Mouse (Mus musculus): ENCODE results near the gene Vax2. TPM values are rescaled to one million over a fixed set of nuclear protein-coding genes. Genes with fewer than 3 reads are reported as not detected.

Gene Vax2
- total RNA-seq, 2 experiments from 2014 or later = not detected

DNA sequence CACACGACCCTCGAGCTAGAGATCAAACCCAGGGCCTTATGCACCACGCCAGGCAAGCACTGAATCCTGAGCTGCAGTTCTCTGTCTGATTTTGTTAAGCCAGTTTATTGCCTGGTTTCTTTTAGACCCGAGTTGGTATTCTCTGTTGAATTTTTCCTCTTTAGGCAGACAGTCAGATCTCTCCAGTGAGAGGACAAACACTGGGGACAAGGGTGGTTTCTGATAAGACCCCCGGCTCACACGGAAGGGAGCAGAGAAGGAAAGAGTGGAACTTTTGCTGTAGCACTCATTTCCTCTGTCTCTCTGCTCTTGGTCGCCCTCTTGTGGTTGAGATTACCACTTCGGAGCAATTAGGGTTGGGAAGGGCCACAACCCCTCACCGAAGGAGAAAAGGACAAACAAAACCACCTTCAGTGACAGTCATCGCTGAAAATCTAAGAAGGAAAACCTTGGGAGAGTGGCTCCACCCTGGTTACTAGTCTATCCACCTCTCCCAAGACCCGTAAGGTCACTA lies 39.2 kb downstream of the Vax2 start:
- intact Hi-C loops (cut with DNase I) = no loop called here
- peak; percentile 62 to 84 for DNase-seq

DNA sequence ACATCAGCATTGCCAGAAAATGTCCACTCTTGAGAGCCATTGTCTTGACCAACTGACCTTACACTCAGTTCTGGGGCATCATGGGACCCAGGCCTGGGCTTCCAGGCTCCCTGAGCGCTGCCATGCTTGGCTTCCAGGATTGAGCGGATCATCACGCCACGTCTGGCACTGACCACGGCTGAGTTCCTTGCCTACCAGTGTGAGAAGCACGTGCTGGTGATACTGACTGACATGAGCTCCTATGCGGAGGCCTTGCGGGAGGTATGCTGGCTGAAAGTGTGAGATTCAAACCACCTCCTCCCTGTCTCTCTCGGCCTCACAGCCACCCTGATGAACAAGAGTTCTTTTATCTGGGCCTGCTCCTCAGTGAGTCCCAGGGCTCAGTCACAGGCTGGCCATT lies 45.0 kb downstream of the Vax2 start:
- no peak for DNase-seq
- intact Hi-C loops (cut with DNase I) = no loop called here

DNA sequence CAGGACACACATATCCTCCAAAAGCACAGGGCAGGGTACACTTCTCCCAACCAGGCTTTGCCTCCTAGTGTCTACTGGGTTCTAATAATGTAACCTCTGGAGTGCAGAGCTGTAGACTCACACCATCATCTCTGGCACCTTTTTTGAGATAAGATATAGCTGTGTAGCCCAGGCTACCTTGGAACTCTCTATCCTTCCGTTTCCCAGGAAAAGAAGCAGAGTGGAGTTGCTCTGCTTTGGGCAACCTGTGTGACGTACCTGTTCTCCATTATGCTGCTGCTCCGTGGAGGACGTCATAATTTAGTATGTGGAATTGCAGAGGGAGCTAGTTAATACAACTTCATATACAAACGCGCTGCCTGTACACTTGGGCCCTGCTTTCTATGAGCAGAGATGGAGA lies 51.3 kb downstream of the Vax2 start, which contains the start of gene Ankrd53:
Gene Ankrd53, plus strand, starts transcription at position 301 of the 400 bp plus-strand sequence.
- DNase-seq = no peak
- intact Hi-C loops (cut with DNase I) = no loop called here

DNA sequence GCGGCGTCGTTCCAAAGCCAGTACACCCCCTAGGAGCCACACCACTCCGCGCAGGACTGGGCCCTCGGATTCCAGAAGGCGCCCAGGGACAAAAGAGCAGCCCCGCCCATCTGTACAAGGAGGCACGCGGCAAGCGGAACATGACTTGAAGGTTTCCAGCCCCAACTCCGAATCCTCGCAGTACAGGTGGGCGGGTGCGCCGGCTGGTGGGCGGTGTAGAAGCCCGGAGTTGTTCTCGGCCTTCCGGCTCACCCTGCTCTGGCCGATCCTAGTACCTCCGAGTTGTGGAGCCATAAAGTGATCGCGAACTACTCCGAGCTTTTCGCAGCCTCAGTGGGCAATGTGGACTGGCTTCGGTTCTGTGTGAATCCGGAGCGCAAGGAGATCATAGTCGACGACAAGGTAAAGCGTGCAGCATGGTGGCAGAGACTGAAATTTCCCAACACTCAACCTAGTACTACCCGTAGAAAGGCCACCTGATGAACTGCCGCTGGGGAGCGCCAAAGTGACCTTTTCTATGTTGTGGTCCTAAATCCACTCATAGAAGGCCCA lies 51.9 kb downstream of the Vax2 start:
- peak; percentile 20 to 41 for DNase-seq
- intact Hi-C loops (cut with DNase I) = no loop called here

DNA sequence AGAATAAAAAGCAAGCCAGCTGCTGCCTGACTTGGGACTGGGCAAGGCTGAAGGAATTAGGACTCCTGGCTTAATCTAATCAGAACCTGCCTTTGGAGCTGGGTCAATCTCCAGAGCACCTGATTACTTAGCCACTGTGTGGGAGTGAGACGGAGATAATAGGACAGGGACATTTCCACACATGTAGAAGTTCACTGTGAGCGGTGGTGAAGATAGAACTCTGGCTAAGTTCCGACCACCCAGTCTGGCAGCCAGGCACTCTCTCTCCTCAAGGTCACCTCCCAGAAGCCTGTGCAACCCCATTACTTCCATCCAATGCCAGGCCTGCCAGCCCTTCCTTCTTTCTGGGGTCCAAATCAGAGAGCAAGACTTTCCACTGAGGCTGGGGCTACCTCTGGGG lies 55.9 kb downstream of the Vax2 start:
- intact Hi-C loops (cut with DNase I) = no loop called here
- peak; percentile 16 to 19 for DNase-seq

DNA sequence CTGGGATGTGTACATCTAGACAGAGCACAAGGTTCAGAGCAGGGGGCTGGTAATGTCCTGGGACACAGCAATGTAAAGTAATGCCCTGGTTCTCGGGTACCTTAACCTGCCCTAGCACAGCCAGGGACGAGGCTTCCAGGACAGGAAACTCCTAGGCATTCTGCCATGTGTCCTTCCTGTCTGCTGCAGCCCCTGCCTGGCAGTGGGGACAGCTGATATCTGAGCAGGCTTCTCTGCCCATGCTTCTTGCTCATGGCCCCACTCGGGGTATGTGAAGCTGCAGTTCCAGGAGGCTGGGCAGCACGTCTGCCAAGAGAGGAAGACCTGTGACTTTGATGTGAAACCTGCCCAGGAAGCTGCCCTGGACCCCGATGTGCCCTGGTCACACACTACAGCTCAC lies 57.4 kb downstream of the Vax2 start:
- intact Hi-C loops (cut with DNase I) = no loop called here
- peak; percentile 15 to 21 for DNase-seq

DNA sequence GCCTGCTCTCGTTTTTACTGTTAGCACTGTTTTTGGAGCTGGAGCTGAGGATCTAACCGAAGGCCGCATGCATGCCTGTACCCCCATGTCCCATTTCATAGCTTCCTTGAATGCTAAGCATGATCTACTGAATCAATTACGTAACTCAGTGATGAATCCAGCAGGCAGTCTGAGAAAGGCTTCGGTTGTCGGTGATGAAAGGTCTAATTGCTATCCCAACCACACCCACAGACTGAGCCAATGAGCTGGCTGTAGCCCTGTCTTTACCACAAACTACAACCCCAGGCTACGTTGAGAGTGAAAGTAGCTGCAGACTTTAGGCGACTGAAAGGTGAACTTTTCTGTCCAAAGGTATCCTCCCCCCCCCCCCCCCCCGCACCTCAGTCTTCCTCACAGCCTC lies 63.1 kb downstream of the Vax2 start:
- intact Hi-C loops (cut with DNase I) = loop anchor here (10.0 kb wide), 1 partner anchor 449 kb away; the partner anchor contains the start of genes Mob1a and Mthfd2
- DNase-seq = no peak

DNA sequence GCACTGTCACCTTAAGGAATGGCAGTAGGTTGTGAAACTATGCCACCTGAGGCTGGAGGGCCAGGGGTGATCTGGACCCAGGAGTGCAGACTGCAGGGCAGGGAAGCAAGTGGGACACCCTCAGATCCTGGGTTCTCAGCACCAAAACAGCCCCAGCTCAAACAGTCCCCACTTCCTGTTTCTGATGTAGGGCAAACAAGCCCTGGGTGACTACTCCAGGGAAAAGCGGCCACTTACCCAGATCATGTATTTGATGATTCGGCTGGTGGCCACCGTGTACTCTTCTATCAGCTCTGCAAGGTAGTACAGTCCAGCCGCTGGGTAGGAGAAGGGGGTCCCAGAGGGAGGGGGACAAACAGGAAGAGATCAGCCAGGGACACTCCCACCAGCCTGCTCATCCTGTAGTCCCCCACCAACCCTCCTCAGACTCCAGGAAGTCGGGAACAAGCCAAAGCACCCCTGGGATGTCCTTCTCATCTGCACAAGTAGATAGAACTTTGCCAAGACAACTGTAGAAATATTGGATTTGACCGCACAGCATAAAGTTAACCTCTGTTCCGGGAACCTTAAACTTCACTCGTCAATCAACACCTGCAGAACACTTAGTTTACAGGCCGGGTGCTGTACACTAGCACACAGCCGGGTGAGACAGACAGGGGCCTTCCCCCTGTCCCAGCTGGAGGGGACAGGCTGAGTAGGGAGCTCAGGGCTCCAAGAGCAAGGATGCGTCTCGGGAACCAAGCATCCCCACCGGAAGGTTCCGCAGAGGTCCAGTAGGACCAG lies 63.9 kb downstream of the Vax2 start:
- intact Hi-C loops (cut with DNase I) = loop anchor here (10.0 kb wide), 1 partner anchor 450 kb away; the partner anchor contains the start of genes Mob1a and Mthfd2
- peak in 1 of 2 experiments; percentile 15 for DNase-seq

DNA sequence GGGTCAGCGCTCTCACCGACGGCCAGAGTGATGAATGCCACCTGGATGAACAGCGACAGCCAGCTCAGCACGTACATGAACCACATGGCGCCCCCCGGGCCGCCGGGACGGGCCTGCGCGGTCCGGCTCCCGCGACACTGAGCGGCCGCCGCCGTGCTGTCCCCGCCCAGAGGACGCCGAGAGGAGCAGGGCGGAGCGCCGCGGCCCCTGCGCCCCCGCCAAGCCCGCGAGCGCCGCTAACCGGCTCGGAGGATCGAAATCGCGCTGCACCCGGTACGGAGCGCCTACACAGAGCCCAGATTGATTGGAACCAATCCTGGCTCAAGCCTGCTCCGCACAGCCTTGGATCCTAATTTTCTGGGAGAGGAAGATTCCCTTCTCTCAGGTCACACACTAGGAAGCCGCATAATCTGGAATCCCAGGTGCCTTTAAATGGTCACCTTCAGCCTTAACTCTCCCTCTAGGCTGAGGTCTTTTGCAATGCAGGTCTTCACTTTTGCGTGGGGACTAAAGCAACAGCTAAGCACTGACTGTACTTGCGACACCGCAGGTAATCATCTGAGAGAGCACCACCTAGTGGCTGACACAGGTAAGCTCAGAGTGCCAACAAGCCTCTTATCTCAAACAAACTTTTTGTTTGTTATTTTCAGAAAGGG lies 64.7 kb downstream of the Vax2 start, which contains the start of gene Tex261:
Gene Tex261, minus strand, starts transcription at position 176 of the 656 bp plus-strand sequence.
- peak; percentile 95 to 96 for DNase-seq
- intact Hi-C loops (cut with DNase I) = loop anchor here (2.0 to 10.0 kb wide), 2 partner anchors 15 to 451 kb away; partner anchors contain the start of genes Mob1a and Mthfd2

DNA sequence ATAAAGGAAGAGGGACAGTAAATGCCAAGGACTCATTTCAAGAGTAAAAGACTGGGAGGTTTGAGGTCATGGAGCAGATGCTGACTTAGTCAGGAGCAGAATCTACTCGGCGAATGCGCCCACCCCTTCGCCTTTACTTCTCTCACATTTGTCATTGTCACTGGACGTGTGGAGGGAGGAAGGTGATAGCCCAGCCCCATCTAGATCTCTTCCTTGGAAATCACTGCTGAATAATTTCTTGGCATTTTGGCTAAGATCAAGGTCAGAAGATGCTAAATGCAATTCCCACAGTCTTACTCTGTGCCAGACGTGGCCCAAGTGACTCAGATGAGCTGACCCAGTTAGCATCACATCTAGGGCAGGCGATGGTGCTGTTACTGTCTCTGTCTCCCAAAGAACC lies 67.2 kb downstream of the Vax2 start:
- intact Hi-C loops (cut with DNase I) = loop anchor here (10.0 kb wide), 1 partner anchor 454 kb away; the partner anchor contains the start of genes Mob1a and Mthfd2

DNA sequence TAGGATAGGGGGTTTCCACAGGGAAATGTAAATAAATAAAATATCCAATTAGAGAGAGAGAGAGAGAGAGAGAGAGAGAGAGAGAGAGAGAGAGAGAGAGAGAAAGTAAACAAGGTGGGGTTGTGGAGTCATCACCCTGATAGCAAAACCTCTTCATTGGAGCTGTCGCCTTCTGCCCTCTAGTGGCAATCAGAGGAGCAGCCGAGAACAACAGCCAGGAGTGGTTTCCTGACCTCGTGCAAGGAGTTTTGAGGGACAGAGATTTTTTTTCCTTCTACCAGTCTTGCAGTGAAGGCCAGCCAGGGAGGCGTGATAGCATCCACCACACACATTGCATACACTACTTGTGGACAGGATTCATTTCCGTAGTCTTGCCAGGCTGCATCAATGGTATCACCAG lies 68.0 kb downstream of the Vax2 start:
- DNase-seq = peak; percentile 45 to 66
- intact Hi-C loops (cut with DNase I) = loop anchor here (10.0 kb wide), 1 partner anchor 454 kb away; the partner anchor contains the start of genes Mob1a and Mthfd2

More for the DNA sequence above, 67.2 kb downstream of the Vax2 start:
- no peak for DNase-seq

DNA sequence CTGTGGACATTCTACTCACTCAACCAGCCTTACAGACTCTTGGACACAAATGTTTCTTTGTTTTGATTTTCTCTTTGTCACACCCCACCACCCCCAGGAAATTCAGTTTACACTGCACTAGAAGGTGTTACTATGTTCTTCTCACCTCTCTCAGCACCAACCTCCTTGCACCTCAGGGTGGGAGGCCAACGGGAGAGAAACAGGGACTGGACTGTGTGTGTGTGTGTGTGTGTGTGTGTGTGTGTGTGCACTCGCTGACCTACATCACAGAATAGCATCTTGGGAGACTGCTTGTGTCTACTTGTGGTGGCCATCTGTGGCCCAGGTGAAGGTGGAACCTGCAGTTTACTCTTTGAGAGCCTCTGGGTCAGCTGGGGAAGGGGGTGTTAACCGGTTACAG lies 75.4 kb downstream of the Vax2 start:
- intact Hi-C loops (cut with DNase I) = no loop called here
- DNase-seq = no peak

Other genes starting within 250 kb of the Vax2 start
- gene Dguok, start 204.3 kb upstream of the Vax2 start, total RNA-seq (2021) = 10 to 100 TPM; 28.3 to 31.8 TPM
- gene Actg2, start 175.0 kb upstream of the Vax2 start, total RNA-seq (2021) = 1 to 10 TPM; 3.2 to 5.1 TPM
- gene Stambp, start 138.5 kb upstream of the Vax2 start, total RNA-seq (2021) = 10 to 100 TPM; 13.4 to 13.7 TPM
- not detected for gene Clec4f, start 55.1 kb upstream of the Vax2 start, total RNA-seq (2021)
- under 1 TPM; 0.37 to 0.76 TPM for gene Cd207, start 33.4 kb upstream of the Vax2 start, total RNA-seq (2021)
- gene Atp6v1b1, start 31.7 kb downstream of the Vax2 start, total RNA-seq (2021) = under 1 TPM in 1 of 2 experiments, not detected in 1; 0.60 TPM
- not detected for gene Ankrd53, start 51.4 kb downstream of the Vax2 start, total RNA-seq (2021)
- gene Tex261, start 64.5 kb downstream of the Vax2 start, total RNA-seq (2021) = 10 to 100 TPM; 71.0 to 79.6 TPM
- gene Nagk, start 83.7 kb downstream of the Vax2 start, total RNA-seq (2021) = 10 to 100 TPM; 18.5 to 18.7 TPM
- 10 to 100 TPM; 23.2 to 27.9 TPM for gene Paip2b, start 120.5 kb downstream of the Vax2 start, total RNA-seq (2021)
- 10 to 100 TPM; 57.2 to 73.8 TPM for gene Zfp638, start 155.8 kb downstream of the Vax2 start, total RNA-seq (2021)